Mouse (Mus musculus) megakaryocyte, embryonic 14.5 days (primary cell): ENCODE results near the gene Gm42906.

Source experiments
- FLI1 ChIP-seq: IDR thresholded peaks from 2 replicates; pipeline ENCODE4 v1.6.1; 2012; ENCODE audit warnings: low read length, inconsistent platforms, mixed read lengths
- GATA1 ChIP-seq: IDR thresholded peaks from 3 replicates; pipeline ENCODE4 v1.6.1; 2012; ENCODE audit warnings: mixed read lengths, low read length, inconsistent platforms, borderline replicate concordance

GRCm38 (mm10) chr5:151333686-151334085 lies 94.3 kb downstream of the Gm42906 start:
- TF ChIP-seq GATA1: no peak
- TF ChIP-seq FLI1: no peak
